Comparison of ENCODE assay signal across 8 mouse cellular contexts in the genomic region with DNA sequence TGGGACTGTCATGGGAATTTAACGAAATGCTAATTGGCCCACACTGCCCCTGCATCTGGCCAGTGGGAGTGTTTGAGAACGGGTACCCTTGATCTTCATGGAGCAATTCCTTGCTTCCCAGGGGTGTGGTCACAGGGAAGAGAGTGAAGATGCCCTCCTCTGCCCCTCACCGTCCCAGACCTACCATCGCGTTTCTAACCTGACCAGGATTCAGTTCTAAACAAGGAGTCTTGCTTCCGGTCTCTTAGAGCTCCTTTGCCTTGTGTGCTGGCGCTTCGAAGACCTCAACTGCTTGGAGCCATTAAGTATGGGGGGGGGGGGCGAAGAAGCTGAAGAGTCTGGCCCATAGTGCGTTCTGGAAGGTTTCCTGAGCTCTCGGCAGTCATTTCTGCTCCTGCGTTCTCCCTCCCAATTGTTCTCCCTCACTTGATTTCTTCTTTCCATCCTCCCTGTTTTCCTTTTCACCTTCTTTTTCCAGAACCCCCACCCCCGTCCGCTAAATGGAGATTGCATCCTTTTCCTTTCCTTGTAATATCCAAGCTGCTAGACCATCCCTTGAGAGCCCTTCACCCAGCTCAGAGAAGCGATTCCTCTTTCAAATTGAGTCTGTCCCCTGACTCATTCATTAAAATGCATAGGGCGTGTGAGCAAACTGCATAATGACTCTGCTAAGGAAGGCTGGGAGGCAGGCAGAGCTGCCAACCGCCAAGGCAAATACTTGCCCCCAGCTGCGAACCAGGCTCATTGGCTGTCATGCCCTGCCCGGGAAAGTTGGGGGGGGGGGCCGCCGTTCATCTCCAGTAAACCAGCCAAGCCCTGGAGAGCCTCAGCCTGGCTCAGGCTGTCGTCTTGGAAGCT. TPM values are rescaled to one million over a fixed set of nuclear protein-coding genes. Genes with fewer than 3 reads are reported as not detected.
DNase-seq lines count a peak whose midpoint lies in the region; ATAC-seq lines count a peak whose summit lies in the region.

No protein-coding gene starts in this region.

- H3K4me2 ChIP-seq in embryonic facial prominence, embryonic 12.5 days (replicated peaks), result peak overlapping the region; percentile 21
- H3K4me2 ChIP-seq in stomach, embryonic 15.5 days, result peak overlapping the region; percentile 38

- H3K4me1 ChIP-seq in embryonic facial prominence, embryonic 12.5 days, result peaks cover 29% of the 10 kb centered on the region
- H3K4me1 ChIP-seq in stomach, embryonic 15.5 days, result peaks cover 27% of the 10 kb centered on the region

- H3K27me3 ChIP-seq in embryonic facial prominence, embryonic 12.5 days, result no peaks in the 10 kb centered on the region
- H3K27me3 ChIP-seq in stomach, embryonic 15.5 days (replicated peaks), result no peaks in the 10 kb centered on the region

- no peak overlapping the region for H3K4me3 ChIP-seq in embryonic facial prominence, embryonic 12.5 days
- no peak overlapping the region for H3K4me3 ChIP-seq in stomach, embryonic 15.5 days (replicated peaks)

- no peak overlapping the region for H3K9ac ChIP-seq in embryonic facial prominence, embryonic 12.5 days
- H3K9ac ChIP-seq in stomach, embryonic 15.5 days, result no peak overlapping the region

- H3K36me3 ChIP-seq in embryonic facial prominence, embryonic 12.5 days, result no peaks in the 10 kb centered on the region
- no peaks in the 10 kb centered on the region for H3K36me3 ChIP-seq in stomach, embryonic 15.5 days

- H3K27ac ChIP-seq in embryonic facial prominence, embryonic 12.5 days, result peak overlapping the region; percentile 72
- H3K27ac ChIP-seq in stomach, embryonic 15.5 days, result peak overlapping the region; percentile 92

- DNase-seq in left cerebral cortex, adult 18-20 months (ENCODE audit: low spot score in 2 of 2), result peak; percentile 54 to 61
- no peak for DNase-seq in left cerebral cortex, adult 11 months (ENCODE audit: low spot score)
- peak; percentile 33 to 35 for DNase-seq in heart, postnatal 10 days
- DNase-seq in layer of hippocampus, adult 18-20 months (ENCODE audit: low spot score in 2 of 2), result peak; percentile 40 to 67
- DNase-seq in mesoderm, embryonic 11.5 days (ENCODE audit: low read depth, low spot score), result peak; percentile 68
- DNase-seq in lung, postnatal 25 days (ENCODE audit: low spot score), result no peak

- peak; percentile 24; the same call in 1 of the 2 replicates for ATAC-seq in embryonic facial prominence, embryonic 12.5 days (ENCODE audit: insufficient number of reproducible peaks, insufficient read depth, low FRiP score, low TSS enrichment)
- no peak; the same call in 1 of the 2 replicates for ATAC-seq in stomach, embryonic 15.5 days (ENCODE audit: insufficient read depth, low FRiP score, low read depth)

- no peaks in the 10 kb centered on the region for H3K9me3 ChIP-seq in embryonic facial prominence, embryonic 12.5 days
- no peaks in the 10 kb centered on the region for H3K9me3 ChIP-seq in stomach, embryonic 15.5 days

- WGBS in embryonic facial prominence, embryonic 12.5 days, result 11% methylated on average over 22 of the region's 22 CpGs
- WGBS in stomach, embryonic 15.5 days, result 19% methylated on average over 22 of the region's 22 CpGs

- intact Hi-C loops in heart, postnatal 10 days (cut with DNase I), result no loop called here

RNA-seq across cellular contexts. Expression of a gene that starts 42.0 kb away (rescaled TPM):
- 100 to 1,000 TPM; 175 to 214 TPM for total RNA-seq in left cerebral cortex, adult 18-20 months (2021)
- polyA plus RNA-seq in embryonic facial prominence, embryonic 12.5 days (2016; fragmentation: Nextera tagmentation; extraction: Ambion mirVana), result 65.3 and 67.2 TPM in 2 replicates
- total RNA-seq in heart, postnatal 10 days (2021), result 10 to 100 TPM; 47.9 to 51.0 TPM
- 100 to 1,000 TPM; 246 to 262 TPM for total RNA-seq in layer of hippocampus, adult 18-20 months (2021)
- 185 and 189 TPM in 2 replicates for polyA plus RNA-seq in stomach, embryonic 15.5 days (2015; fragmentation: Nextera tagmentation; extraction: Ambion mirVana)

RNA-seq across cellular contexts. Expression of a gene that starts 53.0 kb away (rescaled TPM):
- total RNA-seq in left cerebral cortex, adult 18-20 months (2021), result 1 to 10 TPM in 1 of 2 experiments, under 1 TPM in 1; 0.94 to 2.4 TPM
- not detected in 2 replicates for polyA plus RNA-seq in embryonic facial prominence, embryonic 12.5 days (2016; fragmentation: Nextera tagmentation; extraction: Ambion mirVana)
- total RNA-seq in heart, postnatal 10 days (2021), result not detected
- total RNA-seq in layer of hippocampus, adult 18-20 months (2021), result 1 to 10 TPM; 2.1 to 5.1 TPM
- not detected in 2 replicates for polyA plus RNA-seq in stomach, embryonic 15.5 days (2015; fragmentation: Nextera tagmentation; extraction: Ambion mirVana)

Comparison
In these comparisons a context has a peak if more than half of its experiments do, and no peak if none do; other contexts are left out.
1. DNase-seq: peak in left cerebral cortex, adult 18-20 months (2 of 2), heart, postnatal 10 days (2 of 2), layer of hippocampus, adult 18-20 months (2 of 2) and mesoderm, embryonic 11.5 days (single experiment); none in left cerebral cortex, adult 11 months (single experiment) and lung, postnatal 25 days (single experiment).